Mouse (Mus musculus): ENCODE data around the gene Cdrt4. TPM values are rescaled to one million over a fixed set of nuclear protein-coding genes. Genes with fewer than 3 reads are reported as not detected.

Gene Cdrt4
- total and polyA plus RNA-seq, 3 experiments: not detected

DNA sequence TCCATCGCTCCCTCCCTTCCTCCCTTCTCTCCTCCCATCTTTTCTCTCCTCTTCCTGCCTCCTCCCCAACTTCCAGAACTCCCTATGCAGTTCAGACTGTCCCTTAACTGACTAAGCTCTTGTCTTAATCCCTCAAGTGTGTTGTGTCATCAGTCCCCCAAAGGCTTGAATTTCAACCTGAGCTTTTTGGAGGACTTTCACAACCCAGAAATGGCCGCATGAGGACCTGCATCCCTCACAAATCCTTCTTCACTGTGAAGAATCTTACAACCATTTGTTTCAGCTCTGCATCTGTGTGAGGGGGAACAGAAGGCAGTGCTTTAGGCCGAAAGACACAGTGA is 15.4 kb downstream of the Cdrt4 start:
- H3K4me1 ChIP-seq (ENCODE audit: control insufficient read depth in 1 of 2, insufficient read depth in 2 of 2, low read length in 2 of 2): no peaks in the 10 kb centered on the region
- H3K27me3 ChIP-seq (ENCODE audit: control insufficient read depth in 1 of 2, insufficient read depth in 2 of 2, low read length in 2 of 2): no peaks in the 10 kb centered on the region
- TF ChIP-seq MAFK (IDR thresholded peaks at IDR 0.05; ENCODE audit: borderline replicate concordance, low read depth, low read length) (no peak), GABPA (IDR thresholded peaks at IDR 0.05; ENCODE audit: low read depth, low read length) (no peak), USF2 (IDR thresholded peaks at IDR 0.05; ENCODE audit: borderline replicate concordance in 1 of 2, insufficient read depth in 1 of 2, low read depth in 1 of 2, low read length in 2 of 2) (no peak), TCF12 (IDR thresholded peaks at IDR 0.05; ENCODE audit: low read depth, low read length) (no peak), MXI1 (IDR thresholded peaks at IDR 0.05; ENCODE audit: low read depth, low read length) (no peak), USF1 (IDR thresholded peaks at IDR 0.05; ENCODE audit: low read depth, low read length) (no peak), MYC (IDR thresholded peaks at IDR 0.05; ENCODE audit: low read depth, low read length) (no peak), GATA1 (IDR thresholded peaks at IDR 0.05; ENCODE audit: low read depth, low read length) (no peak), RCOR1 (IDR thresholded peaks at IDR 0.05; ENCODE audit: low read depth, low read length) (no peak), POLR2A (IDR thresholded peaks at IDR 0.05; ENCODE audit: control insufficient read depth in 1 of 2, insufficient read depth in 1 of 2, low read depth in 1 of 2, low read length in 2 of 2, poor library complexity in 1 of 2) (no peak), CHD1 (IDR thresholded peaks at IDR 0.05; ENCODE audit: low read depth, low read length) (no peak)
- no peak for DNase-seq (ENCODE audit: low read depth, low spot score)
- H3K9me3 ChIP-seq (replicated peaks; ENCODE audit: insufficient read depth, low read length): no peaks in the 10 kb centered on the region
- H3K79me2 ChIP-seq (ENCODE audit: control insufficient read depth, insufficient read depth, low read length, poor library complexity): no peaks in the 10 kb centered on the region
- H3K36me3 ChIP-seq (ENCODE audit: control insufficient read depth in 1 of 2, insufficient read depth in 2 of 2, low read length in 2 of 2): no peaks in the 10 kb centered on the region
- H3K9ac ChIP-seq (ENCODE audit: control insufficient read depth, low read depth, low read length, poor library complexity, severe bottlenecking): no peak overlapping the region
- no peak overlapping the region for H3K27ac ChIP-seq (ENCODE audit: control insufficient read depth, low read depth, low read length)
- H3K4me3 ChIP-seq (ENCODE audit: control insufficient read depth in 1 of 2, insufficient read depth in 1 of 2, low read depth in 2 of 2, low read length in 2 of 2): no peak overlapping the region

DNA sequence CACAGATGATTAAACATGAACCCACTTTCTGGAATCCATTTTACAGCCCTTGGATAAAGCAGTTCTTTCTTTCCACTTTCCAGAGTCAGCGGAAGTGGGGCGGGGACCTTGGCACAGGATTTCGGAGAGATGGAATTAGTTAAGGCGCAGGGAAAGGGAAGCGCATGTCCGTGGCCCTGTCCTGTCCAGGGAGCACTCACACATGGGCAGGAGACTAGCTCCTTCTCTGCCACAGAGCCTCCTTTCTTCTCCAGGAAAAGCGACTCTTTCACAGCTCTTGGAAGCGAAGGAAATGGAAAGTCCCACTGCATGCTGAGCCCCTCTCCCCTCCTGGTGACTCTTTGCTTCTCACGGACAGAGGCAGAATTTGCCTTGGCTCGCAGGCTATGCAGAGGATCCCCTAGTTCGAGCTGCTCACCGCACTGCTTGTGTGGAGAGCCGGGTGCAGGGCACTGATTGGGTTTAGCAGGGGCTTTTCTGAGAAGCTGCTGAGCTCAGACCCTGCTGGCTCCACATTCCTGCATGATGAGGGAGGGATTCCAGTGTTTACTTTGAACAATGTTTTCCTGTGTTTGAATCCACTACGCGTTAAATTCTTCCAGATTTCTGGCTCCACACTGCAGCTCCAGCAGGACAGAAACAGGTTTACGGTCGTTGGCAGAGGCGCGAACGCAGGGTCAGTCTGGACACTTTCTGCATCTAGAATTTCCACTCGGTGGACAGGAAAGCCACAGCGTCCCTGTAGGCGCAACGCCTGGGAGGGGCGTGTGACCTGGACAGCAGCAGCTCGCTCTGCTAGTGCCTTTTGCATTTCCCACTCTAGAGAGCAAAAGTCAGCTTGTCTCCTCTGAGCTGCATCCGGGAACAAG is 16.0 kb downstream of the Cdrt4 start:
- no peaks in the 10 kb centered on the region for H3K79me2 ChIP-seq (ENCODE audit: control insufficient read depth, insufficient read depth, low read length, poor library complexity)
- TF ChIP-seq POLR2AphosphoS2 (IDR thresholded peaks at IDR 0.05; ENCODE audit: low read length) (no peak), CTCF (IDR thresholded peaks at IDR 0.05 in 2 of 3, conservative IDR thresholded peaks at IDR 0.05 in 1 of 3; ENCODE audit: control insufficient read depth in 1 of 3, insufficient read depth in 1 of 3, low read depth in 2 of 3, low read length in 3 of 3, poor library complexity in 1 of 3, severe bottlenecking in 1 of 3) (no peak)
- no peaks in the 10 kb centered on the region for H3K9me3 ChIP-seq (replicated peaks; ENCODE audit: insufficient read depth, low read length)
- no peak overlapping the region for H3K27ac ChIP-seq (ENCODE audit: control insufficient read depth, low read depth, low read length)
- H3K9ac ChIP-seq (ENCODE audit: control insufficient read depth, low read depth, low read length, poor library complexity, severe bottlenecking): no peak overlapping the region
- H3K36me3 ChIP-seq (ENCODE audit: control insufficient read depth in 1 of 2, insufficient read depth in 2 of 2, low read length in 2 of 2): no peaks in the 10 kb centered on the region
- no peak overlapping the region for H3K4me3 ChIP-seq (ENCODE audit: control insufficient read depth in 1 of 2, insufficient read depth in 1 of 2, low read depth in 2 of 2, low read length in 2 of 2)
- no peak for DNase-seq (ENCODE audit: low read depth, low spot score)
- no peaks in the 10 kb centered on the region for H3K4me1 ChIP-seq (ENCODE audit: control insufficient read depth in 1 of 2, insufficient read depth in 2 of 2, low read length in 2 of 2)
- no peaks in the 10 kb centered on the region for H3K27me3 ChIP-seq (ENCODE audit: control insufficient read depth in 1 of 2, insufficient read depth in 2 of 2, low read length in 2 of 2)

DNA sequence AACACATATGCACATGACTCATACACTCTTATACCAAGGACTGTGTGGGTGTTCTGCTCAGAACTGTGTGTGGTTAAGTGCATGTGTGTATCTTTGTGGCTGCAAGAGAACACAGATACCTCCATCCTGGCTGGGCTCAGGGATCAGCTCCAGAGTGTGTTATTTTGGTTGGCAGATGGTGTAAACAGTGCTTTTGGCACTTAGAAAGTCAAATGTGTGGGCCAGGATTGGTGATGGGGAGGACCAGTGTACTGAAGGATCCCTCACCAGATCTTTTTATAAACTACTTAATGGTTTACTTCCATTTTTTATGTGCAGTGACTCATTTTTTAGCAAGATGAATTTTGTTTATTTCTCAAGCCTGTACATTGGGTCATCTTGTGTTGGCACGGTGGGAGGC is 26.2 kb downstream of the Cdrt4 start:
- H3K9me3 ChIP-seq (replicated peaks; ENCODE audit: insufficient read depth, low read length): no peaks in the 10 kb centered on the region
- no peaks in the 10 kb centered on the region for H3K79me2 ChIP-seq (ENCODE audit: control insufficient read depth, insufficient read depth, low read length, poor library complexity)
- no peak overlapping the region for H3K27ac ChIP-seq (ENCODE audit: control insufficient read depth, low read depth, low read length)
- no peak for DNase-seq (ENCODE audit: low read depth, low spot score)
- no peak overlapping the region for H3K4me3 ChIP-seq (ENCODE audit: control insufficient read depth in 1 of 2, insufficient read depth in 1 of 2, low read depth in 2 of 2, low read length in 2 of 2)
- H3K27me3 ChIP-seq (ENCODE audit: control insufficient read depth in 1 of 2, insufficient read depth in 2 of 2, low read length in 2 of 2): no peaks in the 10 kb centered on the region; a peak in 1 of 4 replicates
- H3K36me3 ChIP-seq (ENCODE audit: control insufficient read depth in 1 of 2, insufficient read depth in 2 of 2, low read length in 2 of 2): no peaks in the 10 kb centered on the region
- no peak for TF ChIP-seq CHD2 (IDR thresholded peaks at IDR 0.05; ENCODE audit: low read length)
- no peak for TF ChIP-seq KAT2A (conservative IDR thresholded peaks at IDR 0.05; ENCODE audit: low read depth, low read length)
- no peak for TF ChIP-seq MXI1 (IDR thresholded peaks at IDR 0.05; ENCODE audit: low read depth, low read length)
- no peak for TF ChIP-seq USF1 (IDR thresholded peaks at IDR 0.05; ENCODE audit: low read depth, low read length)
- TF ChIP-seq POLR2AphosphoS2 (IDR thresholded peaks at IDR 0.05; ENCODE audit: low read length): no peak
- no peak for TF ChIP-seq MAX (IDR thresholded peaks at IDR 0.05; ENCODE audit: low read length)
- no peaks in the 10 kb centered on the region for H3K4me1 ChIP-seq (ENCODE audit: control insufficient read depth in 1 of 2, insufficient read depth in 2 of 2, low read length in 2 of 2)
- H3K9ac ChIP-seq (ENCODE audit: control insufficient read depth, low read depth, low read length, poor library complexity, severe bottlenecking): no peak overlapping the region
